Mouse (Mus musculus) G1E (cell line): ENCODE results near the gene Zfp628.

ENCODE experiments used
- CTCF ChIP-seq: IDR thresholded peaks from 2 replicates; pipeline ENCODE4 v1.5.1; 2012; ENCODE audit warnings: low read depth, low read length, inconsistent platforms, mixed read lengths
- GATA1 ChIP-seq: IDR thresholded peaks from 2 replicates; pipeline ENCODE4 v1.6.1; 2012; ENCODE audit warnings: borderline replicate concordance, low read length, inconsistent platforms, mixed read lengths
- GATA2 ChIP-seq: IDR thresholded peaks from 2 replicates; pipeline ENCODE4 v1.6.1; 2012; ENCODE audit warnings: low read depth, low read length, inconsistent platforms, borderline replicate concordance
- POLR2AphosphoS5 ChIP-seq: IDR thresholded peaks from 2 replicates; pipeline ENCODE4 v1.6.1; 2012; ENCODE audit warnings: low read depth, low read length, inconsistent platforms; ENCODE audit not compliant: insufficient replicate concordance

DNA sequence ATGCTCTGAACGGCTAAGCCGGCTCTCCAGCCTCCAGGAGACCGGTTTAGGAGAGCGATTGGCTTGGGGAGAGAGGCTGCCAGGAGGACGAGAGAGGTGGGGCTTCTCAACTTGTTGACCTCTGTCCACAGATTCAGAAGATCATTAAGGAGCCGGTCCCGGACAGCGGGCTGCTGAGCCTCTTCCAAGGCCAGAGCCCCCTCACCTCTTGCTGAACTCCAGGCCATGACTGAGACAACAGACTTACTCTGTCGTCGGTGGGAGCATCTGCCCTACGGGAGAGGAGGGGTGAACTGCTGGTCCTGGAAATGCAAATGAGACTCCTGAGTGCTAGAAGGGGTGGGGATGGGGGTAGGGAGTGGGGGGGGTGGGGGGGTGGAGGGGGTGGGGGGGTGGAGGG is 19.8 kb upstream of the Zfp628 start:
- TF ChIP-seq CTCF, result no peak
- TF ChIP-seq GATA1, result no peak
- TF ChIP-seq GATA2, result no peak
- no peak for TF ChIP-seq POLR2AphosphoS5
